Mouse (Mus musculus) intestine, postnatal 0 days (tissue): ENCODE data around the gene Rragd. TPM values are rescaled to one million over a fixed set of nuclear protein-coding genes. Genes with fewer than 3 reads are reported as not detected.

Source experiments
- ATAC-seq: fragments of 200-750 bp; cut with Nextera tagmentation; 2 replicates; pipeline ENCODE4 v1.8.0; 2017; ENCODE audit warnings: mild to moderate bottlenecking, moderate TSS enrichment, moderate library complexity
- H3K27ac ChIP-seq: fragments of 300-500 bp; sonication (generic); 2 replicates; pipeline ENCODE4 v1.5.1; 2014; ENCODE audit warnings: mild to moderate bottlenecking, low read depth, low read length, moderate library complexity
- H3K27me3 ChIP-seq: fragments of 300-500 bp; sonication (generic); replicated peaks from 2 replicates; pipeline ENCODE4 v1.6.1; 2014; ENCODE audit warnings: low read length, mixed read lengths; ENCODE audit not compliant: control insufficient read depth, insufficient read depth
- H3K36me3 ChIP-seq: fragments of 300-500 bp; sonication (generic); 2 replicates; pipeline ENCODE4 v1.6.1; 2014; ENCODE audit warnings: mild to moderate bottlenecking, moderate library complexity; ENCODE audit not compliant: control insufficient read depth, insufficient read depth
- H3K4me1 ChIP-seq: fragments of 300-500 bp; sonication (generic); replicated peaks from 2 replicates; pipeline ENCODE4 v1.6.1; 2014; ENCODE audit warnings: antibody characterized with exemption, low read length, mixed read lengths; ENCODE audit not compliant: control insufficient read depth, insufficient read depth
- H3K4me2 ChIP-seq: fragments of 300-500 bp; sonication (generic); replicated peaks from 2 replicates; pipeline ENCODE4 v1.6.1; 2014; ENCODE audit warnings: low read depth, mild to moderate bottlenecking, moderate library complexity
- H3K4me3 ChIP-seq: fragments of 300-500 bp; sonication (generic); 2 replicates; pipeline ENCODE4 v1.5.1; 2014; ENCODE audit warnings: low read depth, low read length
- H3K9ac ChIP-seq: fragments of 300-500 bp; sonication (generic); 2 replicates; pipeline ENCODE4 v1.6.1; 2014; ENCODE audit warnings: mild to moderate bottlenecking, low read depth, low read length
- H3K9me3 ChIP-seq: fragments of 300-500 bp; sonication (generic); 2 replicates; pipeline ENCODE4 v1.6.1; 2016; ENCODE audit warnings: mixed run types; ENCODE audit not compliant: control insufficient read depth
- CTCF ChIP-seq: sonication (generic); IDR thresholded peaks from 2 replicates; pipeline ENCODE4 v1.5.1; 2016; ENCODE audit warnings: low read depth, mild to moderate bottlenecking, control low read depth, antibody characterized with exemption, moderate library complexity
- WGBS: fragments of 180-500 bp; shearing (Covaris S2); extraction: QIAGEN DNeasy Blood & Tissue Kit; methylation state at CpG from one replicate; pipeline ENCODE4 v1.1.7; 2014; 5-methylcytosine and 5-hydroxymethylcytosine counted together
- polyA plus RNA-seq: library from polyadenylated mRNA; unstranded; fragments of >200 nt; fragmentation: Nextera tagmentation; extraction: Ambion mirVana; gene quantifications from 2 replicates; pipeline ENCODE4 v1.2.1, GENCODE M21; 2015

Rragd gene
- polyA plus RNA-seq, 1 experiment from 2014 or later: 51.9 TPM

GRCm38 (mm10) chr4:33064986-33065385 lies 82.1 kb downstream of the Rragd start:
- WGBS: 86% methylated on average over 6 of the region's 6 CpGs
- Histone ChIP-seq H3K27ac (no peak overlapping the region), H3K9ac (no peak overlapping the region), H3K27me3 (no peaks in the 10 kb centered on the region), H3K36me3 (no peaks in the 10 kb centered on the region), H3K4me2 (no peak overlapping the region), H3K4me1 (no peaks in the 10 kb centered on the region), H3K9me3 (no peaks in the 10 kb centered on the region), H3K4me3 (no peak overlapping the region)
- ATAC-seq: no peak
- no peak for TF ChIP-seq CTCF

GRCm38 (mm10) chr4:33066223-33066960 lies 83.6 kb downstream of the Rragd start:
- H3K36me3 ChIP-seq: no peaks in the 10 kb centered on the region
- no peak for TF ChIP-seq CTCF
- H3K27ac ChIP-seq: no peak overlapping the region
- 39% methylated on average over 14 of the region's 14 CpGs for WGBS
- no peak overlapping the region for H3K4me3 ChIP-seq
- H3K27me3 ChIP-seq: no peaks in the 10 kb centered on the region
- no peak overlapping the region for H3K9ac ChIP-seq
- no peaks in the 10 kb centered on the region for H3K9me3 ChIP-seq
- ATAC-seq: no peak
- H3K4me1 ChIP-seq: no peaks in the 10 kb centered on the region
- peak overlapping the region; percentile 13; the same call in 1 of the 2 replicates for H3K4me2 ChIP-seq

- Histone ChIP-seq H3K27ac (no peak overlapping the region), H3K4me3 (no peak overlapping the region), H3K4me1 (no peaks in the 10 kb centered on the region), H3K4me2 (no peak overlapping the region), H3K9me3 (no peaks in the 10 kb centered on the region), H3K9ac (no peak overlapping the region), H3K27me3 (no peaks in the 10 kb centered on the region), H3K36me3 (no peaks in the 10 kb centered on the region)
- WGBS: 90% methylated on average over 3 of the region's 3 CpGs
- no peak for TF ChIP-seq CTCF
- ATAC-seq: no peak
These were observed 84.5 kb downstream of the Rragd start for GRCm38 (mm10) chr4:33067331-33067730.

- ATAC-seq: no peak
- H3K9me3 ChIP-seq: no peaks in the 10 kb centered on the region
- H3K27me3 ChIP-seq: no peaks in the 10 kb centered on the region
- H3K9ac ChIP-seq: no peak overlapping the region
- no peak overlapping the region for H3K4me3 ChIP-seq
- no peak overlapping the region for H3K27ac ChIP-seq
- no peak overlapping the region for H3K4me2 ChIP-seq
- 92% methylated on average over 6 of the region's 6 CpGs for WGBS
- no peak for TF ChIP-seq CTCF
- no peaks in the 10 kb centered on the region for H3K36me3 ChIP-seq
- no peaks in the 10 kb centered on the region for H3K4me1 ChIP-seq
These were observed 85.0 kb downstream of the Rragd start for GRCm38 (mm10) chr4:33067826-33068225.

GRCm38 (mm10) chr4:33068894-33069293 lies 86.1 kb downstream of the Rragd start:
- TF ChIP-seq CTCF: no peak
- H3K4me1 ChIP-seq: no peaks in the 10 kb centered on the region
- no peak overlapping the region for H3K4me3 ChIP-seq
- no peaks in the 10 kb centered on the region for H3K36me3 ChIP-seq
- 75% methylated on average over 6 of the region's 6 CpGs for WGBS
- ATAC-seq: no peak
- no peaks in the 10 kb centered on the region for H3K27me3 ChIP-seq
- no peak overlapping the region for H3K4me2 ChIP-seq
- H3K9ac ChIP-seq: no peak overlapping the region
- no peak overlapping the region for H3K27ac ChIP-seq
- no peaks in the 10 kb centered on the region for H3K9me3 ChIP-seq

GRCm38 (mm10) chr4:33070326-33070725 lies 87.5 kb downstream of the Rragd start:
- Histone ChIP-seq H3K9me3 (no peaks in the 10 kb centered on the region), H3K4me1 (no peaks in the 10 kb centered on the region), H3K27ac (no peak overlapping the region), H3K36me3 (no peaks in the 10 kb centered on the region), H3K4me2 (no peak overlapping the region), H3K9ac (no peak overlapping the region), H3K27me3 (no peaks in the 10 kb centered on the region), H3K4me3 (no peak overlapping the region)
- TF ChIP-seq CTCF: no peak
- WGBS: 88% methylated on average over 6 of the region's 6 CpGs
- no peak for ATAC-seq
